Mouse (Mus musculus): ENCODE measurements around the gene Pcdh11x. TPM values are rescaled to one million over a fixed set of nuclear protein-coding genes. Genes with fewer than 3 reads are reported as not detected.

Pcdh11x gene
- polyA plus RNA-seq (2017; shearing (Covaris generic)) = 0.11 TPM

DNA sequence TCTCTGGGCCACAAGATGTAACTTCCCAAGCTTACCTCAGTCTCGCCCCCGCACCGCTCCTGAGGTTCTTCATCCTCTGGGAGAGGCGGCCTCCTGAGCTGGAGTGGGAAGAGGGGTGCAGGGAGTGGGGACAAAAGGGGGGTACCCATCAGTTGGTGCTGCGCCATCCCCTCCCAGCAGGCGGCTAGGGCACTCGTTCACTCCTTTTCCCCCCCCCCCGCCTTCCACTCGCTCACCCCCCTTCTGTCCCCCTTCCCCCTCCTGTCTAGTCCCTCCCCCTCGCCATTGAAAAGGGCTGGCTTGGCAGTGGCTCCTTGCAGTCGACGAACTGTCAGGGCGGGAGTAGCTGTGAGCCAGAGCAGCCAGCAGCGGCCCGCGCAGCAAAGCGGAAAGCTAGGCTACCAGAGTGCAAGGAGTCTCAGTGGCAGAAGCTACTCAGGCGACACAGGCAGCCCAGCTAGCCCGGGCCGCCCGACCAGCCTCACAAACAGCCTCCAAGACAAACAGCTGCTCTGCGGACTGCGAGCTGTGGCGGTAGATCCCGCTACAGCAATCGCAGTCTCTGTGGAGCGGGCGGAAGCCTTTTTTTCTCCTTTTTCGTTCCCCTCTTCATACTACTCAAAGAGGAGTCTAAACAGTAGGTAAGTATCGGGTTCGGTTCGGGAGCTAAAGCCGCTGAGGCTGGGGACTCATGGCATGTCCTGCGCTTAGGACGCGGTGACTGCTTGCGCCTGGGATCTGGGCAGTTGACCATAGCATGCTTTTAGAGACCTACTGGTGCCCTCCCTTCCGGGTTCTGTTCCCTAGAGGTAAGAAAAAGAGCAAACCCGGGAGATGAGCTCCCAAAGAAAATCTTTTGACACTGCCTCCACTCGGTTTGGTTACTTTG is at the start of gene Pcdh11x:
Gene Pcdh11x (plus strand): TSS at position 249 of the 889 bp plus-strand sequence.

DNA sequence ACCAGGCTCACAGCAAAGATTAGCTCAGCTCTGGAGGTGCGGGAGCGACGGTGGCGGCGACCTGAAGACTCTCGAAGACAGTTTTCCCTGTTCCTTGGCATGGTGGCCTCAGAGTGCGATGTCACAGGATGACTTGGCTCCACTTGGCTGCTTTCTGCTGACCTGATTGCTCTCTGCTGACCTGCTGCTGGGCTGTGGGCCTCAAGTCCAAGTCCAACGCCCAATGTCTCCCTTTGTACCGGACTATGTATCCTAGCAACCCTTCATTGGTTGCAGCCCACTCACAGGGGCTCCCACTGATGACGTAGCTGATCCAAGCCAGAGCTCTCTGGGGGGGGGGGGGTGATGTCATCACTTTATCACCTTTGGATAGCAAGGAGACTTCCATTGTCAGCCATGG is 22.9 kb downstream of the Pcdh11x start, which contains the start of gene H2afb3:
Gene H2afb3 (minus strand): TSS at position 101 of the 400 bp plus-strand sequence.

Other genes starting within 250 kb of the Pcdh11x start
- not detected for gene H2afb3, start 22.8 kb downstream of the Pcdh11x start, polyA plus RNA-seq (2017; shearing (Covaris generic))